Mouse (Mus musculus) ES-E14 (cell line): Measurements from ENCODE around the gene Leap2.

Experiments
- ZC3H11A ChIP-seq: IDR thresholded peaks from 2 replicates; pipeline ENCODE4 v1.6.1; 2012; ENCODE audit warnings: low read depth, mild to moderate bottlenecking, inconsistent platforms, low read length, borderline replicate concordance
- ZNF384 ChIP-seq: IDR thresholded peaks from 2 replicates; pipeline ENCODE4 v1.6.1; 2012; ENCODE audit warnings: low read depth, low read length, inconsistent platforms

DNA sequence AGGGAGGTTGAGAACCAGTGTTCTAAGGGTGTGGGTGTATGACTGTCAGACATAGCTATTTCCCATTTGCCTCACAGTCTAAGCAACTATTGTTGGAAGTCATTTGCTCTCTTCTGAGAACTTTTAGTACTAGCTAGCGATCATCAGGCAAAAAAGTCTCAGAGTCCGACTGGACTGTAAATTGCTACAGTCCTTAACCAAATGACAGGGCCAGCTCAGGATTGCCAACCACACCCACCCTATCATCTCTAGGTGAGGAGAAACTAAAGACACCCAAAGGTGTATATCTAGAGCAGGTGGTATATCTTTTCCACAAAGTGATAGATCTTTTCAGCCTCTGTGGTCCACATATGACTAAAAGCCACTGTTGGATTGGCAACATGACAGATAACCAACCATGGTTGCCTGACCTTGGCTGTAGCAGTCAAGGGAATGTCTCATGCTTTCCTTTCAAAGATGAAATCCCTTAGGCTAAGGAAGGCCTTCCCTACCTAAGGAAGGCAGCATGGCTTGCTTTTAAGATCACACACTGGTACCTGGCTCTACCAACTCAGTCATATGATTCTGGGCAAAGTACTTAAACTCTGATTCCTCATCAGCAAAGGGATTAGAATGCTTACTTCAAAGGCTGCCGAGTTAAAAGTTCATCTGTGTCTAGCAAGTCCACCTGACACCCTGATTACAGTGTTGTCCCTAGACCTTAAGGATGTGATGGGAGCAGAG is 5.2 kb upstream of the Leap2 start:
- TF ChIP-seq ZNF384 (no peak), ZC3H11A (no peak)
